18 mouse cellular contexts compared by ENCODE assay signal in genomic region chr1:153461796-153462195, GRCm38 (mm10). TPM values are rescaled to one million over a fixed set of nuclear protein-coding genes. Genes with fewer than 3 reads are reported as not detected.
"Had no signal": no experiment of that assay in that cellular context is flagged by ENCODE, and none has a peak within 500 bp of the region (broad histone marks: within the 10 kb centered on the region; RNA-seq: fewer than 3 reads in every experiment).

No protein-coding gene starts in this region.

- H3K4me2 ChIP-seq: lung, embryonic 15.5 days; midbrain, embryonic 11.5 days; midbrain, embryonic 13.5 days; midbrain, embryonic 15.5 days; neural tube, embryonic 12.5 days; stomach, embryonic 15.5 days had no signal

- H3K27ac ChIP-seq: lung, embryonic 15.5 days; macrophage; midbrain, embryonic 13.5 days; midbrain, embryonic 15.5 days; neural tube, embryonic 12.5 days; stomach, embryonic 15.5 days; stomach, postnatal 0 days had no signal

- H3K9ac ChIP-seq: lung, embryonic 15.5 days; midbrain, embryonic 13.5 days; midbrain, embryonic 15.5 days; neural tube, embryonic 12.5 days; stomach, embryonic 15.5 days had no signal

- ATAC-seq: lung, postnatal 0 days; midbrain, embryonic 13.5 days; midbrain, embryonic 15.5 days had no signal

- H3K4me1 ChIP-seq: lung, embryonic 15.5 days; megakaryocyte, embryonic 14.5 days; midbrain, embryonic 13.5 days; midbrain, embryonic 15.5 days; neural tube, embryonic 12.5 days; stomach, embryonic 15.5 days had no signal

- H3K9me3 ChIP-seq: lung, embryonic 15.5 days; megakaryocyte, embryonic 14.5 days; midbrain, embryonic 13.5 days; midbrain, embryonic 15.5 days; neural tube, embryonic 12.5 days; stomach, embryonic 15.5 days had no signal

- DNase-seq: lung, adult 2 months; lung, postnatal 14 days; lung, postnatal 36 days; right cerebral cortex, postnatal 14 days; thymus, adult 2 months; thymus, postnatal 25 days; thymus, postnatal 4 days had no signal

- H3K27me3 ChIP-seq: lung, embryonic 15.5 days; megakaryocyte, embryonic 14.5 days; midbrain, embryonic 13.5 days; midbrain, embryonic 15.5 days; neural tube, embryonic 12.5 days; stomach, embryonic 15.5 days had no signal

- H3K4me3 ChIP-seq: lung, embryonic 15.5 days; megakaryocyte, embryonic 14.5 days; midbrain, embryonic 13.5 days; midbrain, embryonic 15.5 days; neural tube, embryonic 12.5 days; stomach, embryonic 15.5 days had no signal

RNA-seq across cellular contexts. Expression of gene Shcbp1l, which starts 36.8 kb away (rescaled TPM):
- total RNA-seq: monocyte, adult 5-6 weeks had no signal
